Mouse (Mus musculus): ENCODE data around the gene Kcnn3.

Gene Kcnn3

GRCm38 (mm10) chr3:89664808-89665207 lies 144.8 kb downstream of the Kcnn3 start:
- in situ Hi-C loops (cut with MboI, MseI), result no loop called here

- in situ Hi-C loops (cut with MboI, MseI), result no loop called here
Observed at GRCm38 (mm10) chr3:89667131-89667530, 147.2 kb downstream of the Kcnn3 start.

- in situ Hi-C loops (cut with MboI, MseI), result no loop called here
Observed at GRCm38 (mm10) chr3:89671334-89671733, 151.4 kb downstream of the Kcnn3 start.

- in situ Hi-C loops (cut with MboI, MseI), result no loop called here
Observed at GRCm38 (mm10) chr3:89672573-89673317, 152.8 kb downstream of the Kcnn3 start.

- in situ Hi-C loops (cut with MboI, MseI), result no loop called here
Observed at GRCm38 (mm10) chr3:89677617-89678016, 157.7 kb downstream of the Kcnn3 start.

GRCm38 (mm10) chr3:89686031-89686430 lies 166.1 kb downstream of the Kcnn3 start:
- in situ Hi-C loops (cut with MboI, MseI), result no loop called here

- in situ Hi-C loops (cut with MboI, MseI), result no loop called here
Observed at GRCm38 (mm10) chr3:89688694-89689581, 169.0 kb downstream of the Kcnn3 start.

GRCm38 (mm10) chr3:89691776-89692175 lies 171.8 kb downstream of the Kcnn3 start:
- in situ Hi-C loops (cut with MboI, MseI), result no loop called here

GRCm38 (mm10) chr3:89696152-89696821 lies 176.3 kb downstream of the Kcnn3 start:
- in situ Hi-C loops (cut with MboI, MseI), result no loop called here

- in situ Hi-C loops (cut with MboI, MseI), result no loop called here
Observed at GRCm38 (mm10) chr3:89698958-89699357, 179.0 kb downstream of the Kcnn3 start.

GRCm38 (mm10) chr3:89700461-89700860 lies 180.5 kb downstream of the Kcnn3 start:
- in situ Hi-C loops (cut with MboI, MseI), result no loop called here

GRCm38 (mm10) chr3:89703596-89703995 lies 183.6 kb downstream of the Kcnn3 start:
- in situ Hi-C loops (cut with MboI, MseI), result no loop called here

GRCm38 (mm10) chr3:89704064-89704463 lies 184.1 kb downstream of the Kcnn3 start:
- in situ Hi-C loops (cut with MboI, MseI), result no loop called here

- in situ Hi-C loops (cut with MboI, MseI), result no loop called here
Observed at GRCm38 (mm10) chr3:89714359-89715206, 194.6 kb downstream of the Kcnn3 start, which contains the start of gene Adar. Adar (plus strand) TSS chr3:89715022.

- in situ Hi-C loops (cut with MboI, MseI), result no loop called here
Observed at GRCm38 (mm10) chr3:89715207-89715966, 195.4 kb downstream of the Kcnn3 start.

- in situ Hi-C loops (cut with MboI, MseI), result no loop called here
Observed at GRCm38 (mm10) chr3:89715967-89716256, 195.9 kb downstream of the Kcnn3 start.

- in situ Hi-C loops (cut with MboI, MseI), result no loop called here
Observed at GRCm38 (mm10) chr3:89722032-89722431, 202.1 kb downstream of the Kcnn3 start.

- in situ Hi-C loops (cut with MboI, MseI), result no loop called here
Observed at GRCm38 (mm10) chr3:89723400-89724084, 203.6 kb downstream of the Kcnn3 start.
